Mouse (Mus musculus): ENCODE results near the gene Btg4. TPM values are rescaled to one million over a fixed set of nuclear protein-coding genes. Genes with fewer than 3 reads are reported as not detected.

The Btg4 gene
- not detected for total RNA-seq (2022)

DNA sequence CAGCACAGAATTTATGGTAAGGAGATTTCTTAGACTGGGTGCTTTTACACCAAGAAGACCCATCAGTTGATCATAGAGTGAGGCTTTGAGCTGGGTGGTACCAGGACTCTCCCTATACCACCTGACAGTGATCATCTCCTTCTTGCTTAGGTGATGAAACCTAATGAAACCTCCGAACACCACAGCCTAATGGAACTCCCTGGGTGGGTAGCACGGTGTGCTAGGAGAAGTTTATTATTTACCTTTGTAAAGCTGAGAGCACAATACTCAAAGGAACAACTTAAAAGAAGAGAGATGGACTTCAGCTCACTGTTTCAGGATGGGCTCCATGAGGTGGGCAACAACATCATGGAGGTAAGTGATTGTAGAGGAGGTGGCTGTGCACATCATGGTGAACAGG lies at the start of gene Btg4:
Btg4 (plus strand) TSS at position 301 of the 400 bp plus-strand sequence.
- DNase-seq (ENCODE audit: low spot score) = no peak

DNA sequence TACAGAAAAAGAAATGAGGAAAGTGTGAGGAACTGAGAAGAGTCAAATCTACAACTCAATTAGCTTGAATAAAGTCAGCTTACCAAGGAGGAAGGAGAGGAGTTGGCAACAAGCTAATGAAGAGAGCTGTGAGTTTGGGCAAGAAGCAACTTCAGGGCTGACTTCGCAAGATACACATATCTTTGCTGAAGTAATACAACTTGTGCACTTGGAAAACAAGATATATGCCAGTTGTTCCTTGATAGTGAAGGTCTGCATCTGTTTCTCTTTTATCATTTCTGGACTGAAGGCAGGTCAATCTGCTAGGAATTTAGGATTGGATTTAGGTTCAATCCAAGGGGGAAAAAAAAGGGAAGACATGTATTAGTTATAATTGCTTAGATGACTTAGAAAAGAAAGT lies 47.1 kb upstream of the Btg4 start:
- DNase-seq (ENCODE audit: low spot score) = no peak

GRCm38 (mm10) chr9:51015732-51016131 lies 45.0 kb upstream of the Btg4 start:
- DNase-seq (ENCODE audit: low spot score) = no peak

- DNase-seq (ENCODE audit: low spot score) = no peak
Measured at GRCm38 (mm10) chr9:51019670-51020069, 41.0 kb upstream of the Btg4 start.

DNA sequence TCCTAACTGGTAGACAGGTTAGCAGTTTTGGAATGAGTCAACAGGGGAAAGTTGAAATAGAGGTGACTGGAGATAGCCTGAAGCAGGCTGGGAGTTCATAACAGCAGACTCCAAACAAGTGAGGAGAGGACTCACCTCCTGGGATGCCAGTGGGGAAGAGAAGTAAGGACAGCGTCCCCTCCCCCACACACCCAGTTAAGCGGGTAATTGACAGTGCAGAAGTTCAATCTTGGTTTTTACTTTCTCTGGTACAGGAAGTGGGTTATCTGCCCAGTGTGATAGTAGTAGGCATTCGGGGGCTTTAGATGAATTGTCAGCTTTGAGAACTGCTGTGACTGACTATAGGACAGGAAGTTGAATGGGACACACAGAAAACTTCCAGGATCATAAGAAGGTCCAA lies 40.4 kb upstream of the Btg4 start:
- DNase-seq (ENCODE audit: low spot score) = no peak

DNA sequence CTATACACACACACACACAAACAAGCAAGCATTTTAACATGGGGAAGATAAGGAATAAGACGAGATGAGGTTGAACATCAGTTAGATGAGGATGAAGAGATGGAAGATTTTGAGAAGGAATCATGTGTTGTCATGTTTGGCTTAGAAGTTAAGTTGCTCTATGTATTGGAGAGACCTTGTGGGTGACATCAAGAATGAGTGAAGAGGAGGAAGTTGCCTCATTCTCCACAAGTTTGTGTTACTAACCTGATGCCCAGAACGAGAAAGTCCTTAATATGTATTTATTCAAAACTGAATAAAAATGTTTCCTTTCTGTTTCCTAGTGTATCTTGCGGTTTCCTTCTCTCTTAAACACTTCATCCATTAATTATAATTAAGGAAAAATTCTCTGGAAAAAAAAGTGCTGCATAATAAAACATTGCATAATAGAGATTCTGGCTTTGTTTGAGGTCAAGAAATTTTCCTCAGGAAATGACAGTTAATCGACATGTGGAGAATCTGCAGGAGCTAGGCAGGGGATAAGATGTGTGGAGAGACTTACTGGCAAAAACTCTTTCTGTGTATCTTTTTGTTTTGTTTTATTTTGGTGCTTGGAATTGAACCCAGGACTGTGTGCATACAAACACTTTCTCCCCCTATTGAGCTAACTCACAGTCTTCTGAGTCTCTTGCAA lies 39.4 kb upstream of the Btg4 start:
- no peak for DNase-seq (ENCODE audit: low spot score)

- DNase-seq (ENCODE audit: low spot score) = no peak
Measured at GRCm38 (mm10) chr9:51026952-51027351, 33.7 kb upstream of the Btg4 start.

DNA sequence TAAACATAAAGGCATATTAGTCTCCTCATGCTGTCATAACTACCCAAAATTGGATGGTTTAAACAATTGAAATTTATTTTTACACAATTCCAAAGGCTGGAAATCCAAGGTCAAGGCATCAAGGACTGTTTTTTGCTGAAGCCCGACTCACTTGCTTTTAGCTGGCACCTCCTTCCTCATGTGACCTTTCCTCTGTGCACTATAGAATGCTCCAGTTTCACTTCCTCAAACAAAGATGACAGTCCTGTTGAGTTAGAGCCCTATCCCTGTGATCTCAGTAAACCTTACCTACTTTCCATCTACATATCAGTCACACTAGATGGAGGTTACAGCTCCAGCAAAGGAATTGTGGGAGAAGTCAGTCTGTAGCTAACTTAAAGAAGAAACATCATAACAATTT lies 30.6 kb upstream of the Btg4 start:
- no peak for DNase-seq (ENCODE audit: low spot score)

DNA sequence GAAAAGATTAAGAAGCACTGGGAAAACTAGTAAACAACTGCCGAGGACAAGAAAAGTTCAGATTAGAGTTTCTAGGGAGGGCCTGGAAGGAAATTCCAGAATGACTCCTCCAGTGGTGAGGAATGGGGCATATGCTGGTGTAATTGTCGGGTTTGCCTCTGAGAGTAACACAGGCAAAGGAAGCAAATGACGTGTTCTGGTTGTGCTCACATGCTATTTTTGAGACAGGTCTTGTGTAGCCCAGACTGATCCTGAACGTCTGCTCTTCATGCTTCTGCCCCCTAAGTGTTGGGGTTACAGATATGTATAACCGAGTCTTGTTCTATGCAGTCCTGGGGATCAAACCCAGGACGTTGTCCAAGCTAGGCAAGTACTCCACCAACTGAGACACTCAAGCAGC lies 29.1 kb upstream of the Btg4 start:
- no peak for DNase-seq (ENCODE audit: low spot score)

DNA sequence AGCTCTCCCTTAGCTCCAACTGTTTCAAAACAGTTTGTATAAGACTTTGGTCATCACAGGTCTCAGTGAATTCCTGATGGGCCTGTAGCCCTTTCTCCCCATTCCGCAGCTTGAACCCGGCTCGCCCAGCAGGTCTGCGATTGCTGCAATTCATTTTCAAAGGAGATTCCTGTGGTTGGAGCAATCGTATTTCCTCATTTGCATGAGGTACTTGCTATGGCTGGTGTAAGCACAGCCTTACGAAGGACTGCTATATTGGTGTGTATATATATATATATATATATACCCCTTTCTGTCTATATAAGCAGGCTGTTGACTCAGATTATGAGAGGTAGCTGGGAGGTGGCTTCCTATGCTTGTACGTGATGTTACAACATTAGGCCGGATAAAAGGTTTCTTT lies 28.4 kb upstream of the Btg4 start:
- DNase-seq (ENCODE audit: low spot score) = no peak

DNA sequence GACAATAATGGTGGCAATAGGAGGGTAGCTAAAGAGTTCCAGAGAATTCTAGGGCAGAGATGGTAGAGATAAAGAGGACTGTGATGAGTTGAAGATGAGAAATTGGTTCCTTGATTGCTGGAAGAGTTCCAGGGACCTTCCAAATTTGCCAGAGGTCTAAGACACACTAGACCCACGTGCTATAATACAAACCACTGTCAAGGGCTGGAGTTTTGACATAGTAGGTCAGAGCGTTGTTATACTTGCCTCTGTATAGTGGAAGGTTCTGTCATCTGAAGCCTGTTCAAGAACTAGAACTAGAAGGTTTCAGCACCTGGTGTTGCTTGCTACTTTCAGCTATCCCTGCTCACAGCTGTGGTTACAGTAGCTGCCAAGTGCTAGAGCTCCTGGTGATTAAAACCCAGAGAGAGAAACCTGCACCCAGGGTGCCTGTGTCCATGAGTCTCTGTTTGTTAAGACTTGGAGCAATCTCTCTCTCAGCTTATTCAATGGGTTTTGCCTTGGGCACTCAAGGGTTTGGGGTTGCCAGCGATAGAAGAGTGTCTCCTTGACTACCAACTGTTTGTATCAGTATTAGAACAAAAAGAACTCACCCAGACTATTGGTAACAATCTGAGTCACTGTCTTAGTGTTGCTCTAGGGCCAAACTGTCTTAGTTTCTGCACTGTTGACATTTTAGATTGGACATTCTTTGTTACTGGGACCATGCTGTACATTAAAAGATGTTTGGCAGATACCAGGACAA lies 27.7 kb upstream of the Btg4 start:
- no peak for DNase-seq (ENCODE audit: low spot score)

GRCm38 (mm10) chr9:51041491-51041980 lies 19.2 kb upstream of the Btg4 start:
- DNase-seq (ENCODE audit: low spot score) = no peak

GRCm38 (mm10) chr9:51042136-51042535 lies 18.6 kb upstream of the Btg4 start:
- no peak for DNase-seq (ENCODE audit: low spot score)

DNA sequence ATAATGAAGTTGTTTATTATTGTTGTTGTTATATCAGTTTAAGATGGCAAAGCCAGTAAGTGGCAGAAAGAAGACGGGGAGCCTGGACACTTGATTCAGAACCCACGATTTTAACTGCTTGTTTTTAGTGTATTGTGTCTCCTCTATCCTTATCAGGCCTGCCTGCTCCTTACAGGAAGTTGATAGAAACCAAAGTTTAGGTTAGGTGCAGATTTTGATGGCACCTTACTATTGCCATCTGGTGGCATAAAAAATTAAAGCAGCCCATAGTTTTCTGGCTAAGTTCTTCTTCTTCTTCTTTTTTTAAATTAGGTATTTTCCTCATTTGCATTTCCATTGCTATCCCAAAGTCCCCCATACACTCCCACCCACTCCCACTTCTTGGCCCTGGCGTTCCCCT lies 8.5 kb upstream of the Btg4 start:
- DNase-seq (ENCODE audit: low spot score) = no peak

DNA sequence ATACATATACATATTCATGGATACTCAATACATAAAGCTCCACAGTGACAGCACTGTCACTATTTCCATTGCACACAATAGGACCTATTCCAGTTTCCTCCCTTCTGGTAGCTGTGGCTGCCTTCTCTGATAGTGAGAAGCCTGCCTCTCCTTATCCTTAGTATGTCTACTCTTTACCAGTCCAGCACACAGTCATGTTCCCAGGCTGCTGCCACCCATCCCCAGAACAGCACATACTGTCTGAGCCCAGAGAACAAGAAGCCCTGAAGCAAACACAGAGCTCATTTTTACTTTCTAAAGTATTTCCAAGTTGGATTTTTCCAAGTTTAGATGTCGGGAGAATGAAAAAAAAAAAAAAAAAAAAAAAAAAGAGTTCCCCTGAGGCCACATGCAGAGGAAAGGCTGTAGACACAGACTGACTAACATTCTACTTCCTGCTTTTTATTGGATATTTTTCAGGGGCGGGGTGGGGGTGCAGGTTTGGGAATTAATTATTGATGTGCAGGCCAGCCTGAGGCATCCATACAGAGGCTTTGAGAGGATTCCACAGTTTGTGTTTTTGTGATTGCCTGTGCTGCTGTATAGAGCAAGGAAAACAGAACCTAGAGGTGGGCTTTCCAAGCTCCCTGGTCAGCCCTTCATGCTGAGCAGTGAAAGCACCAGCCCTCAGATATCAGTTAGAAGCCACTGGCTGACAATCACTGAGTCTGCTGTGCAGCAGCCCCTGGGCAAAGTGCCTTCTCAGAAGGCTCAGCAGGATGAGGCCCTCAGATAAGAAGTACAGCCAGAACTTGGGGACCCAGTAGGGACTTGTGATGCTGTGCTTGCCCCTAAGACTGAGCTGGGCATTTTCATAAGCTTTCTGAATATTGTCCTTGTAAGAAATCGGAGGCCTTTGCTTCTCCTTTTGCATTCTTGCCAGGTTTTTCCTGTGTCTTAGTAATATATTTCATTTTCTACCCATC lies 4.1 kb upstream of the Btg4 start:
- DNase-seq (ENCODE audit: low spot score) = peak; percentile 27

DNA sequence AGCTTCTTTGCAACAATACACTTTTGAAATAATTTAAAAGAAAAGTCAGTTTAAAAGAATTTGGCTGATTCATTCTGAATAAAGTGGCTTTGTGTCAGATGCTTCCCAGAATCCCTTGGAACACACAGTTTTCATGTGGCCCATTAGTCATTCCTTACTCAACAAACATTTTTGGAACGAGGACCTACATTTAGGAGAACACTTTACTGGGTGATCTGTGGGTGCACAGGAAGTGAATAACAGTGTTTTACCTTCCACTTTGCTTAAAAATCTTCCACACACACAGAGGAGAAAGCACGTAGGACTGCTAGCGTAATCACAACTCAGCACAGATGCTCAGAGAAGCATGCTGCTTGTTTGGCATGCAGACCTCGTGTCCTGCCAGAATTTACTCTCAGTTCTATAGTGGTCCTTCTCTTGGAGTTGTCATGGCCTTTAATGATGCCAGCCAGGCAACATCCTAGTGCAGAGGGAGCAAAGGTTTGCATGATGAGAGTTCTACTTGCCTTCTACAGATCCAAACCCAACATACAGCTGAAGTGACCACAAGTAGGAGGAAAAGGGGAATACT lies 1.7 kb upstream of the Btg4 start:
- peak; percentile 11 for DNase-seq (ENCODE audit: low spot score)

GRCm38 (mm10) chr9:51068202-51068601 lies 7.5 kb downstream of the Btg4 start:
- DNase-seq (ENCODE audit: low spot score) = no peak

DNA sequence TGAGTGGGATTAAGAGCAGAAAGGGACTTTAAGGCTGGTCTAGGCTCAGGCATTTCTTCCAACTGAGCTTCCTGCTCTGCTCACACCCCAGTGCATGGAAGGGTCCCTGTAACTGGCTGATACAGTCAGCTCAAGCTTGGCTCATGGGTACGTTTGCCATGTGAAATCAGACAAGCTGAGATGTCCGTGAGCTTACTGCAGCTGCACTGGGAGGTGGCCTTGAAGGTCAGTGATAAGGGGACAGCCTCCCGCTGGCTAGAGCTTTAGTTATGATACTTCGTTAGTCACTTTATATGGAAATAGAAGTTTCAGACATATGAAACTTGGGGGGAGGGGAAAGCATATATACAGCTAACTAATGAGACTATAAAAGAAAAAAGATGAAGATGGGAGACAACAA lies 10.1 kb downstream of the Btg4 start:
- no peak for DNase-seq (ENCODE audit: low spot score)

- peak; percentile 50 for DNase-seq (ENCODE audit: low spot score)
Measured at GRCm38 (mm10) chr9:51075780-51076179, 15.1 kb downstream of the Btg4 start.

DNA sequence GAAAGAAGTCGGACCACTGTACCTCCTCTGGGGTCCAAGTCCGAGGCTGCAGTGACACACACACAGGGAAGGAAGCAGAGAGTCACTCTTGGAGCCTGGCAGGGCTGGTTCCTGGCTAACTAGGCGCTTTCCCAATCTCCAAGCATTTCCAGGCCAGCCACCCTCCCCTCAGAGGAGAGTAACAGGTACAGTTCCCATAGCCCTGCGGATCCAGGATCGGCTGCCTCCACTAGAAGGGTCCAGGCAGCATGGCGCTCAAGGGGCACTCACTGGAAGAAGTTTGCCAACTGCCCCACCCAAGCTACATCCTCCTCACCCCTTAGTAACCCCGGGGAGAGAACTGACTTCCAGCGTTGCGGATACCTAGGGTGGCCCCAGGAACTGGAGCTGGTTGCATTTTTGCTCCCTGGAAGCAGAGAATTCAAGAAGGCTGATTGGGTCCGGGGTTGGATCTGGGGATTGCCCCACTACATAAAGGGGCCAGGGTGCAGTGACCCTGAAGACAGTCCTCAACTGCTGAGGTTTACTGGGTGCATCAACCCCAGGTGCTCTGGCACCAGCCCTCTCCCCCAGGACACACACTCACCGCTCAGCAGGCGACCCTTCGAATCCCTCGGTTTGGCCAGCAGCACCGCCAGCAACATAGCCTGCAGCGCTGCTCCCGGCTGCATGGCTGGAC lies 15.7 kb downstream of the Btg4 start:
- DNase-seq (ENCODE audit: low spot score) = peak; percentile 26

DNA sequence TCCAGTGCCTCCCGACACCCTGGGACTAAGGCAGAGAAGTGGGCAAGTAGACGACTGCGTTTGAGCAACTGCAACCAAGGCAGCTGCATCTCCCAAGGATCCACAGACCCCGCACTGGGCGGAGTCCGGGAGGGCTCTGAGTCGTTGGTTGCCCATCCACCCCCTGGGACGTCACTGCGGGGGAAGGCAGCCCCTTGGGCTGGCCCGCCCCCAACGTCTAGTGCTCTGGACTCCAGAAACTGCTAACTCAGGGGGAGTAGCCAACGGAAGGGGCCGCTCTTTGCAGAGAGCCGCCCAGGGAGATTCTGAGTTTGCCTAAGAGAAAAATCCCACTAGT lies 16.2 kb downstream of the Btg4 start, which contains the start of gene Layn:
Layn (minus strand) TSS at position 116 of the 337 bp plus-strand sequence.
- peak; percentile 89 for DNase-seq (ENCODE audit: low spot score)

Data from heart, adult 8-10 months (tissue).